ENCODE assay signal across 19 mouse cellular contexts in genomic region chr6:113714276-113714675, GRCm38 (mm10). TPM values are rescaled to one million over a fixed set of nuclear protein-coding genes. Genes with fewer than 3 reads are reported as not detected.
DNase-seq lines count a peak whose midpoint lies in the region; ATAC-seq and TF ChIP-seq lines count a peak whose summit lies in the region.
"Had no signal": no experiment of that assay in that cellular context is flagged by ENCODE, and none has a peak within 500 bp of the region (broad histone marks: within the 10 kb centered on the region; RNA-seq: fewer than 3 reads in every experiment).

No protein-coding gene starts in this region.

- no peak for DNase-seq in left cerebral cortex, adult 2 months (ENCODE audit: extremely low spot score in 1 of 2, low spot score in 2 of 2)
- DNase-seq in left cerebral cortex, postnatal 10 days (ENCODE audit: extremely low spot score in 1 of 2, low spot score in 2 of 2) = no peak
- peak; percentile 77 for DNase-seq in A20 (ENCODE audit: low read depth, low spot score)
- no peak for DNase-seq in urinary bladder, adult 2 months (ENCODE audit: low spot score)
- no peak for DNase-seq in gastrocnemius, postnatal 4 days (ENCODE audit: low spot score in 2 of 2)
- DNase-seq in lung, postnatal 4 days = no peak
- DNase-seq: adrenal gland, postnatal 10 days; cerebellum, adult 9-11 months; heart, postnatal 36 days; retina, postnatal 1 day; thymus, adult 18-20 months had no signal

- TF ChIP-seq POLR2A in bone marrow macrophage, adult 2 months (IDR thresholded peaks at IDR 0.05; ENCODE audit: borderline replicate concordance, low read depth, low read length) = no peak

- intact Hi-C loops in left cerebral cortex, adult 2 months (cut with DNase I) = no loop called here
- intact Hi-C loops in left cerebral cortex, postnatal 10 days (cut with DNase I) = no loop called here

- H3K4me3 ChIP-seq in left cerebral cortex, adult 2 months = no peak overlapping the region
- no peak overlapping the region for H3K4me3 ChIP-seq in bone marrow macrophage, adult 2 months (ENCODE audit: insufficient read depth, low read length)
- H3K4me3 ChIP-seq: forebrain, embryonic 15.5 days; heart, embryonic 10.5 days; lung, embryonic 15.5 days; neural tube, embryonic 15.5 days had no signal

- H3K4me1 ChIP-seq in bone marrow macrophage, adult 2 months (ENCODE audit: control insufficient read depth, insufficient read depth, low read length) = peaks cover 53% of the 10 kb centered on the region
- H3K4me1 ChIP-seq: forebrain, embryonic 15.5 days; heart, embryonic 10.5 days; lung, embryonic 15.5 days; neural tube, embryonic 15.5 days had no signal

- H3K27ac ChIP-seq in left cerebral cortex, adult 2 months = peak overlapping the region; percentile 38
- H3K27ac ChIP-seq in bone marrow macrophage, adult 2 months (ENCODE audit: insufficient read depth, low read depth, low read length) = peak overlapping the region; percentile 95
- H3K27ac ChIP-seq: forebrain, embryonic 15.5 days; heart, embryonic 10.5 days; kidney, postnatal 0 days; lung, embryonic 15.5 days; neural tube, embryonic 15.5 days had no signal

- ATAC-seq in megakaryocyte, adult 5-6 weeks (ENCODE audit: poor library complexity, severe bottlenecking) = peak; percentile 77
- ATAC-seq: forebrain, embryonic 15.5 days had no signal

- no peak for TF ChIP-seq CTCF in left cerebral cortex, adult 2 months (IDR thresholded peaks at IDR 0.05)
- TF ChIP-seq CTCF in bone marrow macrophage, adult 2 months (IDR thresholded peaks at IDR 0.05; ENCODE audit: low read depth, low read length) = no peak

RNA-seq across cellular contexts. Expression of gene Ghrl, which starts 5.4 kb away (rescaled TPM):
- total RNA-seq in left cerebral cortex, adult 2 months (2021) = under 1 TPM in 1 of 2 experiments, not detected in 1; 0.98 TPM
- total RNA-seq in left cerebral cortex, postnatal 10 days (2021) = not detected
- not detected in 2 replicates for polyA plus RNA-seq in bone marrow macrophage, adult 2 months (2012; ENCODE audit: insufficient read depth, insufficient read length, missing spikeins)
- 1.1 and 4.4 TPM in 2 replicates for total RNA-seq in megakaryocyte, adult 5-6 weeks (2015)
- 0.26 TPM in 1 of 2 replicates, not detected in the other for total RNA-seq in megakaryocyte, adult 5-6 weeks (2017)
- polyA plus RNA-seq in urinary bladder, adult 2 months (2012; rRNA removed) = 0.15 and 0.23 TPM in 2 replicates
- total RNA-seq in gastrocnemius, postnatal 4 days (2021) = not detected
- total RNA-seq: adrenal gland, postnatal 10 days; gastrocnemius, adult 8-10 months; heart, postnatal 36 days had no signal
- polyA plus RNA-seq: kidney, postnatal 0 days; lung, embryonic 15.5 days had no signal

RNA-seq across cellular contexts. Expression of gene Tatdn2, which starts 17.4 kb away (rescaled TPM):
- total RNA-seq in left cerebral cortex, adult 2 months (2021) = 10 to 100 TPM; 71.4 to 72.8 TPM
- 10 to 100 TPM; 79.2 to 90.2 TPM for total RNA-seq in left cerebral cortex, postnatal 10 days (2021)
- polyA plus RNA-seq in bone marrow macrophage, adult 2 months (2012; ENCODE audit: insufficient read depth, insufficient read length, missing spikeins) = 27.9 and 32.1 TPM in 2 replicates
- 22.5 and 23.2 TPM in 2 replicates for total RNA-seq in megakaryocyte, adult 5-6 weeks (2015)
- 107 and 126 TPM in 2 replicates for total RNA-seq in megakaryocyte, adult 5-6 weeks (2017)
- polyA plus RNA-seq in urinary bladder, adult 2 months (2012; rRNA removed) = 29.3 and 31.7 TPM in 2 replicates
- 10 to 100 TPM; 39.9 to 45.0 TPM for total RNA-seq in gastrocnemius, postnatal 4 days (2021)

RNA-seq across cellular contexts. Expression of gene Sec13, which starts 26.3 kb away (rescaled TPM):
- 10 to 100 TPM; 67.5 to 67.8 TPM for total RNA-seq in left cerebral cortex, adult 2 months (2021)
- 10 to 100 TPM; 78.7 to 80.2 TPM for total RNA-seq in left cerebral cortex, postnatal 10 days (2021)
- polyA plus RNA-seq in bone marrow macrophage, adult 2 months (2012; ENCODE audit: insufficient read depth, insufficient read length, missing spikeins) = 52.3 and 59.9 TPM in 2 replicates
- 96.8 and 102 TPM in 2 replicates for total RNA-seq in megakaryocyte, adult 5-6 weeks (2015)
- total RNA-seq in megakaryocyte, adult 5-6 weeks (2017) = 103 and 116 TPM in 2 replicates
- 142 and 199 TPM in 2 replicates for polyA plus RNA-seq in urinary bladder, adult 2 months (2012; rRNA removed)
- total RNA-seq in gastrocnemius, postnatal 4 days (2021) = 100 to 1,000 TPM; 100 to 119 TPM
